Mouse (Mus musculus) heart, embryonic 13.5 days (tissue): ENCODE results near the gene Tie1. TPM values are rescaled to one million over a fixed set of nuclear protein-coding genes. Genes with fewer than 3 reads are reported as not detected.

Experiments
- ATAC-seq: fragments of 200-750 bp; cut with Nextera tagmentation; 2 replicates; pipeline ENCODE4 v1.8.0; 2017; ENCODE audit warnings: moderate TSS enrichment; ENCODE audit not compliant: insufficient number of reproducible peaks, low FRiP score, low TSS enrichment; ENCODE audit errors: extremely low read depth
- H3K27ac ChIP-seq: fragments of 300-500 bp; sonication (generic); replicated peaks from 2 replicates; pipeline ENCODE4 v1.5.1; 2015; ENCODE audit warnings: moderate library complexity, mild to moderate bottlenecking, inconsistent platforms
- H3K27me3 ChIP-seq: fragments of 300-500 bp; sonication (generic); replicated peaks from 2 replicates; pipeline ENCODE4 v1.6.1; 2015; ENCODE audit warnings: mild to moderate bottlenecking, inconsistent platforms
- H3K36me3 ChIP-seq: fragments of 300-500 bp; sonication (generic); 2 replicates; pipeline ENCODE4 v1.6.1; 2015; ENCODE audit warnings: mild to moderate bottlenecking, inconsistent platforms
- H3K4me1 ChIP-seq: fragments of 300-500 bp; sonication (generic); 2 replicates; pipeline ENCODE4 v1.6.1; 2015; ENCODE audit warnings: inconsistent platforms
- H3K4me2 ChIP-seq: fragments of 300-500 bp; sonication (generic); 2 replicates; pipeline ENCODE4 v1.6.1; 2015; ENCODE audit warnings: inconsistent platforms, mild to moderate bottlenecking, moderate library complexity
- H3K4me3 ChIP-seq: fragments of 300-500 bp; sonication (generic); 2 replicates; pipeline ENCODE4 v1.5.1; 2015; ENCODE audit warnings: moderate library complexity, mild to moderate bottlenecking, inconsistent platforms
- H3K9ac ChIP-seq: fragments of 300-500 bp; sonication (generic); 2 replicates; pipeline ENCODE4 v1.6.1; 2015; ENCODE audit warnings: inconsistent platforms, mild to moderate bottlenecking, moderate library complexity
- H3K9me3 ChIP-seq: fragments of 300-500 bp; sonication (generic); 2 replicates; pipeline ENCODE4 v1.6.1; 2016; ENCODE audit warnings: inconsistent platforms
- WGBS: fragments of 180-500 bp; shearing (Covaris S2); methylation state at CpG from one replicate; pipeline ENCODE4 v1.1.7; 2015; ENCODE audit warnings: mixed read lengths; 5-methylcytosine and 5-hydroxymethylcytosine counted together
- polyA plus RNA-seq: library from polyadenylated mRNA; unstranded; fragments of >200 nt; fragmentation: Nextera tagmentation; extraction: Ambion mirVana; gene quantifications from 2 replicates; pipeline ENCODE4 v1.2.1, GENCODE M21; 2015

Tie1 gene
- 57.7 and 61.1 TPM in 2 replicates for polyA plus RNA-seq

- Histone ChIP-seq H3K27ac (peak within 1 kb of the TSS; percentile 80), H3K36me3 (no peaks in the 10 kb centered on the region), H3K9me3 (no peaks in the 10 kb centered on the region), H3K27me3 (no peaks in the 10 kb centered on the region), H3K4me1 (peaks cover 19% of the 10 kb centered on the region), H3K9ac (peak within 1 kb of the TSS; percentile 74), H3K4me3 (peak within 1 kb of the TSS; percentile 45), H3K4me2 (peak within 1 kb of the TSS; percentile 55)
- peak; percentile 86 for ATAC-seq
- 59% methylated on average over 7 of the region's 8 CpGs for WGBS
Measured at GRCm38 (mm10) chr4:118489717-118490132, at the start of gene Tie1. Tie1 (minus strand) TSS chr4:118490061.

- ATAC-seq: no peak
- no peak overlapping the region for H3K9ac ChIP-seq
- H3K36me3 ChIP-seq: no peaks in the 10 kb centered on the region
- peaks cover 4% of the 10 kb centered on the region for H3K4me1 ChIP-seq
- H3K27me3 ChIP-seq: peaks cover 46% of the 10 kb centered on the region
- no peak overlapping the region for H3K4me3 ChIP-seq
- no peaks in the 10 kb centered on the region for H3K9me3 ChIP-seq
- no peak overlapping the region for H3K27ac ChIP-seq
- H3K4me2 ChIP-seq: no peak overlapping the region
- 26% methylated on average over 6 of the region's 6 CpGs for WGBS
Measured at GRCm38 (mm10) chr4:118537801-118538200, 47.9 kb upstream of the Tie1 start.

- H3K4me1 ChIP-seq: no peaks in the 10 kb centered on the region
- H3K9me3 ChIP-seq: no peaks in the 10 kb centered on the region
- no peak overlapping the region for H3K27ac ChIP-seq
- no peak overlapping the region for H3K4me2 ChIP-seq
- H3K27me3 ChIP-seq: peaks cover 26% of the 10 kb centered on the region
- no peak overlapping the region for H3K4me3 ChIP-seq
- ATAC-seq: no peak
- no peaks in the 10 kb centered on the region for H3K36me3 ChIP-seq
- no peak overlapping the region for H3K9ac ChIP-seq
- 77% methylated on average over 6 of the region's 6 CpGs for WGBS
Measured at GRCm38 (mm10) chr4:118535610-118536009, 45.7 kb upstream of the Tie1 start.

GRCm38 (mm10) chr4:118533605-118534004, 43.7 kb upstream of the Tie1 start:
- Histone ChIP-seq H3K27ac (no peak overlapping the region), H3K4me1 (no peaks in the 10 kb centered on the region), H3K27me3 (peaks cover 24% of the 10 kb centered on the region), H3K9ac (no peak overlapping the region), H3K9me3 (no peaks in the 10 kb centered on the region), H3K4me2 (no peak overlapping the region), H3K36me3 (no peaks in the 10 kb centered on the region), H3K4me3 (no peak overlapping the region)
- no peak for ATAC-seq
- WGBS: 73% methylated on average over 7 of the region's 7 CpGs

GRCm38 (mm10) chr4:118533156-118533555, 43.3 kb upstream of the Tie1 start:
- Histone ChIP-seq H3K4me2 (no peak overlapping the region), H3K36me3 (no peaks in the 10 kb centered on the region), H3K4me1 (no peaks in the 10 kb centered on the region), H3K9me3 (no peaks in the 10 kb centered on the region), H3K4me3 (no peak overlapping the region), H3K27ac (no peak overlapping the region), H3K27me3 (peaks cover 26% of the 10 kb centered on the region), H3K9ac (no peak overlapping the region)
- 41% methylated on average over 3 of the region's 4 CpGs for WGBS
- ATAC-seq: no peak

GRCm38 (mm10) chr4:118532663-118533062, 42.8 kb upstream of the Tie1 start:
- Histone ChIP-seq H3K4me1 (no peaks in the 10 kb centered on the region), H3K4me3 (no peak overlapping the region), H3K27ac (no peak overlapping the region), H3K4me2 (no peak overlapping the region), H3K36me3 (no peaks in the 10 kb centered on the region), H3K9ac (no peak overlapping the region), H3K27me3 (peaks cover 29% of the 10 kb centered on the region), H3K9me3 (no peaks in the 10 kb centered on the region)
- WGBS: 63% methylated on average over 5 of the region's 5 CpGs
- no peak for ATAC-seq

GRCm38 (mm10) chr4:118527720-118528119, 37.9 kb upstream of the Tie1 start:
- H3K9ac ChIP-seq: no peak overlapping the region
- H3K4me2 ChIP-seq: no peak overlapping the region
- H3K4me3 ChIP-seq: no peak overlapping the region
- no peak overlapping the region for H3K27ac ChIP-seq
- H3K4me1 ChIP-seq: peaks cover 10% of the 10 kb centered on the region; the same call in 1 of the 2 replicates
- 79% methylated on average over 6 of the region's 6 CpGs for WGBS
- ATAC-seq: no peak
- H3K27me3 ChIP-seq: peaks cover 22% of the 10 kb centered on the region
- no peaks in the 10 kb centered on the region for H3K9me3 ChIP-seq
- no peaks in the 10 kb centered on the region for H3K36me3 ChIP-seq

GRCm38 (mm10) chr4:118527335-118527681, 37.4 kb upstream of the Tie1 start:
- peaks cover 10% of the 10 kb centered on the region; the same call in 1 of the 2 replicates for H3K4me1 ChIP-seq
- H3K9me3 ChIP-seq: no peaks in the 10 kb centered on the region
- no peak overlapping the region for H3K4me3 ChIP-seq
- ATAC-seq: no peak
- H3K4me2 ChIP-seq: no peak overlapping the region
- no peak overlapping the region for H3K27ac ChIP-seq
- no peak overlapping the region for H3K9ac ChIP-seq
- H3K36me3 ChIP-seq: no peaks in the 10 kb centered on the region
- H3K27me3 ChIP-seq: peaks cover 22% of the 10 kb centered on the region
- whole genome bisulfite sequencing: 37% methylated on average over 5 of the region's 5 CpGs

- no peaks in the 10 kb centered on the region for H3K36me3 ChIP-seq
- no peak within 1 kb of the TSS for H3K9ac ChIP-seq
- no peaks in the 10 kb centered on the region for H3K9me3 ChIP-seq
- no peak within 1 kb of the TSS for H3K27ac ChIP-seq
- no peak within 1 kb of the TSS for H3K4me2 ChIP-seq
- no peak for ATAC-seq
- WGBS: 31% methylated on average over 17 of the region's 17 CpGs
- H3K4me1 ChIP-seq: peaks cover 10% of the 10 kb centered on the region; the same call in 1 of the 2 replicates
- H3K27me3 ChIP-seq: peaks cover 22% of the 10 kb centered on the region
- no peak within 1 kb of the TSS for H3K4me3 ChIP-seq
Measured at GRCm38 (mm10) chr4:118526408-118527334, 36.8 kb upstream of the Tie1 start, which contains the start of gene 2610528J11Rik. 2610528J11Rik (plus strand) TSS chr4:118526999.

- 71% methylated on average over 3 of the region's 3 CpGs for WGBS
Measured at GRCm38 (mm10) chr4:118525779-118526178, 35.9 kb upstream of the Tie1 start.

GRCm38 (mm10) chr4:118523976-118524375, 34.1 kb upstream of the Tie1 start:
- H3K27ac ChIP-seq: no peak overlapping the region
- no peak overlapping the region for H3K9ac ChIP-seq
- no peaks in the 10 kb centered on the region for H3K36me3 ChIP-seq
- no peaks in the 10 kb centered on the region for H3K9me3 ChIP-seq
- H3K4me3 ChIP-seq: no peak overlapping the region
- peaks cover 22% of the 10 kb centered on the region for H3K27me3 ChIP-seq
- H3K4me1 ChIP-seq: peaks cover 10% of the 10 kb centered on the region; the same call in 1 of the 2 replicates
- ATAC-seq: no peak
- no peak overlapping the region for H3K4me2 ChIP-seq
- WGBS: 51% methylated on average over 7 of the region's 7 CpGs

More at GRCm38 (mm10) chr4:118525779-118526178, 35.9 kb upstream of the Tie1 start:
- Histone ChIP-seq H3K4me2 (no peak overlapping the region), H3K4me1 (peaks cover 10% of the 10 kb centered on the region; the same call in 1 of the 2 replicates), H3K27me3 (peaks cover 22% of the 10 kb centered on the region), H3K9ac (no peak overlapping the region), H3K9me3 (no peaks in the 10 kb centered on the region), H3K36me3 (no peaks in the 10 kb centered on the region), H3K4me3 (no peak overlapping the region), H3K27ac (no peak overlapping the region)
- ATAC-seq: no peak
